Mouse (Mus musculus) lung, postnatal 4 days (tissue): Measurements from ENCODE around the gene Fam19a5.

Source experiments
- DNase-seq, 2 experiments: peaks; one replicate each; pipeline ENCODE4 v3.0.0; 2021

Fam19a5 gene

DNA sequence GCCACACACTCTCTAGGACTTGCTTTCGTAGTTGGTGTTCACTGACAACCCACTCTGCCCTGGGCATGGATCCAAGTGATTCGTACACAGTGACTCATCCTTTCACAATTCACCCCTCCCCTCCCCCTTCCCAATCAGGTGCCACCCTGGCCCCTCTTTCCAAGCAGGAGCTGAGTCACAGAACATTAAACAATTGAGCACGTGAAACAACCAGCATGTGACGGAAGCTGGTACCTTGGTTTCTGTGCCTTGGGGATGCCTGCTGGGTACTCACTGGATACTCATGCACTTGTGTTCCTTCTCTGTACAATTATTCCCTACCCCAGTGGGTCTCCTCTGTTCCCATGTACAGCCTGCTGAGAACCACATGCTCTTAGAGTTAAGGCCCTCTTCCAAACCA, 53.0 kb downstream of the Fam19a5 start:
- DNase-seq: no peak

DNA sequence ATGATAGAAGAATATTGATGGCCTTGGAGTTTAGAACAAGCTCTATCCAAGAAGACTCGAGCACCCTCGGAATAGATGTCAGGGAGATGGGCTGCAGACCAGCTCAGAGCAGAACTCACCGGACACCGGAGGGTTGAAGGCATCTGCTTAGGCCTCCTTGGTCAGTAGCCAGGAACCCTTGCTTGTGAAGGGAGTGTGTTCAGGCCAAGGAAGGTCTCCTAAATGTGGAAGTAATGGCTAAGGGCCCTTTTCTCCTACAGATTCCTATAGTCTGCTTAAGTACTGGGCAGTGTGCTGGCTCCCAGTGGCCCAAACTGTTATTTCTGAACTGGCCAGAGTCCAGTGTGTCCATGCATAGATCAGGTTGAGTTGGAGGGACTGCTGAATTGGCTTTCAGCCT, 53.7 kb downstream of the Fam19a5 start:
- DNase-seq: no peak

- DNase-seq: no peak
These were observed 54.5 kb downstream of the Fam19a5 start for GRCm38 (mm10) chr15:87598636-87599035.

- no peak for DNase-seq
These were observed 59.2 kb downstream of the Fam19a5 start for GRCm38 (mm10) chr15:87603316-87603715.

DNA sequence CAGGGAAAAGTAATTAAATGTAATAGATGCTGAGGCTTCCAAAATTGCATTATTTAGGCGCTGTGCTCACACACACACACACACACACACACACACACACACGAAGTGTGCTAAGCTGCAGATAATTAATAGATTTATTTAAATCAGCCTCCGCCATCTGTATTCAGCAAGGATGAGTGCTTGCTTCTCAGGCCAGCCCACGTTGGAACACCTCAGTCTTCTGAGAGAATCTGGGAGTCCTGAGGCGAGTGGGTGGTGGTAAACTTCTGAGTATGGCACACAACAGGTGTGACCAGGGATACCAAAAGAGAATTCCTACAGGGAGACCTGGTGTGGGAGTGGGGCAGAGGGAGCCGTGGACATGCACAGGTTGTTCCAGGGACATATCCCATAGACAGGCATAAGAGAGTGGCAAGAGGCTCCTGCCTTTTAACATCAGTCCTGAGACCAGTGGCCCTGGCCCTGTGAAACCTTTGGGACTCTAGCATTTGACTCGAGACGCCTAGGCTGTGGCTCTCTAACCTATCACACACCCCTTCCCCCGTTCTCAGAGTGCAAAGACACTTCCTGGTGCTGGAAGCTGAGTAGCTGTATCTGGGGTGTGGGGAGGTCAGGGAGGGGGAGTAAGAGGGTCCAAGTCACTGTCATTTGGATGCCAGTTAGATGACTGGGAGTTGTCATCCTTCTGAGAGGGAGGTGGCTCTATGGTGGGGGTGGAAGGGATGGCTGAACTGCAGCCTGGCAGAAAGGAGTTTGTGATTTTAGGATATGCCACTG, 61.6 kb downstream of the Fam19a5 start:
- DNase-seq: no peak

DNA sequence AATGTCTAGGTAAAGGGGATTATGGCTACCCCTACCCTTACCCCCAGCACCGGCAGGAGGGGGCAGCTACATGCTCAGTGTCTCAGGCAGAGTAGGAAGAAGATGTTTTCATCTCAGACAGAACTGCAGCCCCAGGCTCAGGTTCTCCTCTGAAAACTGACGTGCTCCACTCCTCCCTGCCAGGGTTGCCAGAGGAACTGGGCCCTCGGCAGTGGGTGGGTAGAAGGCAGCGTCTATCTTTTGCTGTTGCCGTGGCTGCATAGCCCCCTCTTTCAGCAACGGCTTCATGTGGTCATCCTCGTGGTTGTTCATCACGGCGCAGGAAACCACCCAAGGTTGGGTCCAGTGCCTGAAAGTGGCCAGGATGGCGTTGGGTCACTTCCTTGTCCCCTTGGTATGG, 62.6 kb downstream of the Fam19a5 start:
- DNase-seq: no peak

GRCm38 (mm10) chr15:87609236-87609635, 65.1 kb downstream of the Fam19a5 start:
- no peak for DNase-seq

GRCm38 (mm10) chr15:87623966-87624609, 80.0 kb downstream of the Fam19a5 start:
- peak; percentile 75 to 83 for DNase-seq

GRCm38 (mm10) chr15:87624610-87625091, 80.6 kb downstream of the Fam19a5 start:
- DNase-seq: peak; percentile 4 to 22

- DNase-seq: peak; percentile 76 to 80
These were observed 81.3 kb downstream of the Fam19a5 start for GRCm38 (mm10) chr15:87625236-87626023.

- no peak for DNase-seq
These were observed 91.2 kb downstream of the Fam19a5 start for GRCm38 (mm10) chr15:87635272-87635671.

GRCm38 (mm10) chr15:87636407-87636806, 92.3 kb downstream of the Fam19a5 start:
- no peak for DNase-seq

- no peak for DNase-seq
These were observed 93.1 kb downstream of the Fam19a5 start for GRCm38 (mm10) chr15:87637234-87637633.

- no peak for DNase-seq
These were observed 94.2 kb downstream of the Fam19a5 start for GRCm38 (mm10) chr15:87638270-87638669.

- DNase-seq: no peak
These were observed 102.4 kb downstream of the Fam19a5 start for GRCm38 (mm10) chr15:87646313-87647061.

DNA sequence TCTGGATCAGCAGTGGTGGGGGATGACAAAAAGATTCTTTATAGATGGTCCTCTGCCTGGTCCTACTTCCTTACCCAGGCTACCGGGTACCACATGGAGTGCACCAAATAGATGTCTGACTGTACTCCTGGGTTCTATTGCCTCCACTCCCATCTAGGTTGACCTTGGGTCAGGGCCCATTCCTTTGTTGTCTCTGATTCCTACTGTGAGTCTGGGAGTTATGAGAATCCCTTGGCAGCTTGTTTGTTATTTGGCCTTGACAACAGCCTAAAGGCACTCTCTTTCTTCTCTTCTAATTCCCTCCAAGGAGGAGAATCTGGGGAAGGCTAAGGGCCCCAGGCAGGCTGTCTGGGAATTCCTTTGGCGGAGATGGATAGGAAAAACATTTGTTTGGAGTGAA, 105.6 kb downstream of the Fam19a5 start:
- no peak for DNase-seq

DNA sequence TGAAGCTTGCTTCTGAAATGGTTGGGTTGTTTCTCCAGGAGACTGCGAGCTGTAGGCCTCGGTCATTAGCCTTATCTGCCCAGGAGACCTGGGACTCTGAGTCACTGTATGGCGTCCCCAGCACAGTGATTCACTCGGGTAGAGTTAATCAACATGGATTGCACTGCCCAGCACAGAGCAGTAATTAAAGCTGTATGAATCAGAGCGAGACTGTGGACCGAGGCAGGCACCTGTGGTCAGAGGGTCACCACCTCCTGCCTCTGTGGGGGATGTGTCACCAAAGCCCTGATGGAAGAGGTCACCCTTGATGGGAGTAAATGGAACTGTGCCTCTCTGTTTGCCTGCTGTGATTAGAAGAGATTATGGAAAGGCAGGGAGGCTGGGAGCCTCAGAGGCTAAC, 110.5 kb downstream of the Fam19a5 start:
- no peak for DNase-seq

- no peak for DNase-seq
These were observed 112.5 kb downstream of the Fam19a5 start for GRCm38 (mm10) chr15:87656496-87657155.

GRCm38 (mm10) chr15:87659729-87660128, 115.6 kb downstream of the Fam19a5 start:
- DNase-seq: no peak

- DNase-seq: no peak
These were observed 117.9 kb downstream of the Fam19a5 start for GRCm38 (mm10) chr15:87661954-87662353.

GRCm38 (mm10) chr15:87666041-87666750, 122.1 kb downstream of the Fam19a5 start:
- no peak for DNase-seq
